Mouse (Mus musculus): ENCODE results near the gene Plekha4. TPM values are rescaled to one million over a fixed set of nuclear protein-coding genes. Genes with fewer than 3 reads are reported as not detected.

Plekha4 gene
- polyA plus RNA-seq, 1 experiment from 2014 or later, result 0.50 TPM

- Histone ChIP-seq H3K27ac (no peak overlapping the region), H3K9me3 (replicated peaks) (no peaks in the 10 kb centered on the region), H3K4me2 (no peak overlapping the region), H3K4me3 (no peak overlapping the region), H3K9ac (no peak overlapping the region), H3K4me1 (peaks cover 6% of the 10 kb centered on the region; the same call in 1 of the 2 replicates), H3K27me3 (no peaks in the 10 kb centered on the region), H3K36me3 (ENCODE audit: poor library complexity, severe bottlenecking) (peaks cover 35% of the 10 kb centered on the region)
- WGBS, result 94% methylated on average over 23 of the region's 23 CpGs
- no peak for ATAC-seq
Measured at GRCm38 (mm10) chr7:45587631-45588592, 61.8 kb downstream of the Plekha4 start.

GRCm38 (mm10) chr7:45589173-45589572, 63.0 kb downstream of the Plekha4 start:
- WGBS, result 5% methylated on average over 19 of the region's 19 CpGs
- Histone ChIP-seq H3K4me2 (peak overlapping the region; percentile 57), H3K4me3 (peak overlapping the region; percentile 34), H3K36me3 (ENCODE audit: poor library complexity, severe bottlenecking) (peaks cover 35% of the 10 kb centered on the region), H3K27ac (peak overlapping the region; percentile 11; the same call in 1 of the 2 replicates), H3K4me1 (peaks cover 6% of the 10 kb centered on the region; the same call in 1 of the 2 replicates), H3K9me3 (replicated peaks) (no peaks in the 10 kb centered on the region), H3K9ac (peak overlapping the region; percentile 48; the same call in 1 of the 2 replicates), H3K27me3 (no peaks in the 10 kb centered on the region)
- peak; percentile 99 for ATAC-seq

- Histone ChIP-seq H3K36me3 (ENCODE audit: poor library complexity, severe bottlenecking) (peaks cover 31% of the 10 kb centered on the region), H3K4me3 (no peak overlapping the region), H3K9me3 (replicated peaks) (no peaks in the 10 kb centered on the region), H3K27me3 (no peaks in the 10 kb centered on the region), H3K9ac (0 out of 2 replicates have a peak overlapping the region, but pooled peaks have one; percentile 48), H3K4me1 (peaks cover 6% of the 10 kb centered on the region; the same call in 1 of the 2 replicates), H3K4me2 (no peak overlapping the region), H3K27ac (no peak overlapping the region)
- WGBS, result 95% methylated on average over 5 of the region's 5 CpGs
- no peak for ATAC-seq
Measured at GRCm38 (mm10) chr7:45589898-45590297, 63.8 kb downstream of the Plekha4 start.

GRCm38 (mm10) chr7:45590874-45591273, 64.7 kb downstream of the Plekha4 start:
- Histone ChIP-seq H3K27ac (no peak overlapping the region), H3K27me3 (no peaks in the 10 kb centered on the region), H3K9me3 (replicated peaks) (no peaks in the 10 kb centered on the region), H3K9ac (no peak overlapping the region), H3K4me2 (no peak overlapping the region), H3K4me3 (no peak overlapping the region), H3K4me1 (peaks cover 6% of the 10 kb centered on the region; the same call in 1 of the 2 replicates), H3K36me3 (ENCODE audit: poor library complexity, severe bottlenecking) (peaks cover 22% of the 10 kb centered on the region)
- ATAC-seq, result no peak
- WGBS, result 64% methylated on average over 3 of the region's 3 CpGs

- no peak for ATAC-seq
Measured at GRCm38 (mm10) chr7:45591880-45592279, 65.8 kb downstream of the Plekha4 start.

GRCm38 (mm10) chr7:45593118-45593815, 67.1 kb downstream of the Plekha4 start:
- H3K36me3 ChIP-seq (ENCODE audit: poor library complexity, severe bottlenecking), result 0 out of 2 replicates have a peak, but pooled peaks cover under 1% of the 10 kb centered on the region
- no peaks in the 10 kb centered on the region for H3K27me3 ChIP-seq
- peaks cover 6% of the 10 kb centered on the region; the same call in 1 of the 2 replicates for H3K4me1 ChIP-seq
- H3K27ac ChIP-seq, result no peak overlapping the region
- H3K4me3 ChIP-seq, result no peak overlapping the region
- ATAC-seq, result no peak
- H3K4me2 ChIP-seq, result no peak overlapping the region
- no peak overlapping the region for H3K9ac ChIP-seq
- H3K9me3 ChIP-seq (replicated peaks), result no peaks in the 10 kb centered on the region
- WGBS, result 28% methylated on average over 10 of the region's 10 CpGs

More at GRCm38 (mm10) chr7:45591880-45592279, 65.8 kb downstream of the Plekha4 start:
- H3K9me3 ChIP-seq (replicated peaks), result no peaks in the 10 kb centered on the region
- no peak overlapping the region for H3K9ac ChIP-seq
- no peak overlapping the region for H3K4me2 ChIP-seq
- peaks cover 12% of the 10 kb centered on the region for H3K36me3 ChIP-seq (ENCODE audit: poor library complexity, severe bottlenecking)
- peaks cover 6% of the 10 kb centered on the region; the same call in 1 of the 2 replicates for H3K4me1 ChIP-seq
- no peak overlapping the region for H3K4me3 ChIP-seq
- H3K27ac ChIP-seq, result no peak overlapping the region
- WGBS, result 82% methylated on average over 7 of the region's 7 CpGs
- no peaks in the 10 kb centered on the region for H3K27me3 ChIP-seq

- Histone ChIP-seq H3K9me3 (replicated peaks) (no peaks in the 10 kb centered on the region), H3K27ac (no peak overlapping the region), H3K27me3 (no peaks in the 10 kb centered on the region), H3K4me3 (no peak overlapping the region), H3K4me1 (no peaks in the 10 kb centered on the region), H3K9ac (no peak overlapping the region), H3K4me2 (no peak overlapping the region), H3K36me3 (ENCODE audit: poor library complexity, severe bottlenecking) (no peaks in the 10 kb centered on the region)
- no peak for ATAC-seq
- 84% methylated on average over 4 of the region's 4 CpGs for WGBS
Measured at GRCm38 (mm10) chr7:45595176-45595575, 69.0 kb downstream of the Plekha4 start.

GRCm38 (mm10) chr7:45596107-45596506, 70.0 kb downstream of the Plekha4 start:
- Histone ChIP-seq H3K27ac (no peak overlapping the region), H3K9me3 (replicated peaks) (no peaks in the 10 kb centered on the region), H3K27me3 (no peaks in the 10 kb centered on the region), H3K4me3 (no peak overlapping the region), H3K4me2 (no peak overlapping the region), H3K4me1 (no peaks in the 10 kb centered on the region), H3K9ac (no peak overlapping the region), H3K36me3 (ENCODE audit: poor library complexity, severe bottlenecking) (no peaks in the 10 kb centered on the region)
- 70% methylated on average over 1 of the region's 1 CpGs for WGBS
- ATAC-seq, result no peak

GRCm38 (mm10) chr7:45597013-45597412, 70.9 kb downstream of the Plekha4 start:
- H3K27ac ChIP-seq, result no peak overlapping the region
- 91% methylated on average over 5 of the region's 5 CpGs for WGBS
- H3K27me3 ChIP-seq, result no peaks in the 10 kb centered on the region
- H3K36me3 ChIP-seq (ENCODE audit: poor library complexity, severe bottlenecking), result no peaks in the 10 kb centered on the region
- H3K9me3 ChIP-seq (replicated peaks), result no peaks in the 10 kb centered on the region
- H3K4me3 ChIP-seq, result no peak overlapping the region
- no peaks in the 10 kb centered on the region for H3K4me1 ChIP-seq
- no peak for ATAC-seq
- H3K9ac ChIP-seq, result no peak overlapping the region
- no peak overlapping the region for H3K4me2 ChIP-seq

- 95% methylated on average over 6 of the region's 6 CpGs for WGBS
- Histone ChIP-seq H3K36me3 (ENCODE audit: poor library complexity, severe bottlenecking) (no peaks in the 10 kb centered on the region), H3K9ac (no peak overlapping the region), H3K9me3 (replicated peaks) (no peaks in the 10 kb centered on the region), H3K4me1 (no peaks in the 10 kb centered on the region), H3K4me3 (no peak overlapping the region), H3K27me3 (no peaks in the 10 kb centered on the region), H3K27ac (no peak overlapping the region), H3K4me2 (no peak overlapping the region)
- no peak for ATAC-seq
Measured at GRCm38 (mm10) chr7:45597527-45597926, 71.4 kb downstream of the Plekha4 start.

- no peak for ATAC-seq
- no peaks in the 10 kb centered on the region for H3K27me3 ChIP-seq
- no peak overlapping the region for H3K4me2 ChIP-seq
- 54% methylated on average over 18 of the region's 18 CpGs for WGBS
- H3K4me1 ChIP-seq, result no peaks in the 10 kb centered on the region
- H3K9me3 ChIP-seq (replicated peaks), result no peaks in the 10 kb centered on the region; the same call in 1 of the 2 replicates
- no peaks in the 10 kb centered on the region for H3K36me3 ChIP-seq (ENCODE audit: poor library complexity, severe bottlenecking)
- H3K9ac ChIP-seq, result no peak overlapping the region
- H3K27ac ChIP-seq, result no peak overlapping the region
- no peak overlapping the region for H3K4me3 ChIP-seq
Measured at GRCm38 (mm10) chr7:45598960-45599879, 73.1 kb downstream of the Plekha4 start.

Data from forebrain, embryonic 13.5 days (tissue).